Mouse (Mus musculus): ENCODE data around the gene Trem3.

The Trem3 gene

GRCm38 (mm10) chr17:48247221-48247928, at the start of gene Trem3:
Gene Trem3 (plus strand): TSS chr17:48247777.
- DNase-seq, result no peak

- DNase-seq, result no peak
Observed at GRCm38 (mm10) chr17:48203086-48203485, 44.5 kb upstream of the Trem3 start.

- no peak for DNase-seq
Observed at GRCm38 (mm10) chr17:48212596-48212995, 35.0 kb upstream of the Trem3 start.

- DNase-seq, result no peak
Observed at GRCm38 (mm10) chr17:48213511-48213910, 34.1 kb upstream of the Trem3 start.

- no peak for DNase-seq
Observed at GRCm38 (mm10) chr17:48215429-48215828, 32.1 kb upstream of the Trem3 start.

GRCm38 (mm10) chr17:48230680-48231079, 16.9 kb upstream of the Trem3 start:
- no peak for DNase-seq

GRCm38 (mm10) chr17:48232518-48232917, 15.1 kb upstream of the Trem3 start, which contains the start of gene Trem1:
Gene Trem1 (plus strand): TSS chr17:48232768.
- no peak for DNase-seq

GRCm38 (mm10) chr17:48233789-48234188, 13.8 kb upstream of the Trem3 start:
- no peak for DNase-seq

GRCm38 (mm10) chr17:48234550-48234949, 13.0 kb upstream of the Trem3 start:
- DNase-seq, result no peak

- DNase-seq, result no peak
Observed at GRCm38 (mm10) chr17:48235773-48236370, 11.7 kb upstream of the Trem3 start.

- DNase-seq, result no peak
Observed at GRCm38 (mm10) chr17:48237621-48238020, 10.0 kb upstream of the Trem3 start.

- no peak for DNase-seq
Observed at GRCm38 (mm10) chr17:48249039-48249438, 1.5 kb downstream of the Trem3 start.

GRCm38 (mm10) chr17:48249501-48249900, 1.9 kb downstream of the Trem3 start:
- no peak for DNase-seq

GRCm38 (mm10) chr17:48250631-48251030, 3.1 kb downstream of the Trem3 start:
- DNase-seq, result no peak

GRCm38 (mm10) chr17:48256575-48256974, 9.0 kb downstream of the Trem3 start:
- no peak for DNase-seq

- no peak for DNase-seq
Observed at GRCm38 (mm10) chr17:48261868-48262267, 14.3 kb downstream of the Trem3 start.

- no peak for DNase-seq
Observed at GRCm38 (mm10) chr17:48263741-48264362, 16.3 kb downstream of the Trem3 start, which contains the start of gene Treml4. Gene Treml4 (plus strand): TSS chr17:48264295.

- no peak for DNase-seq
Observed at GRCm38 (mm10) chr17:48264662-48265061, 17.1 kb downstream of the Trem3 start.

GRCm38 (mm10) chr17:48266138-48266537, 18.6 kb downstream of the Trem3 start:
- DNase-seq, result no peak

- no peak for DNase-seq
Observed at GRCm38 (mm10) chr17:48266610-48267304, 19.2 kb downstream of the Trem3 start.

GRCm38 (mm10) chr17:48267591-48267990, 20.0 kb downstream of the Trem3 start:
- no peak for DNase-seq

- DNase-seq, result no peak
Observed at GRCm38 (mm10) chr17:48268276-48268675, 20.7 kb downstream of the Trem3 start.

GRCm38 (mm10) chr17:48269833-48270232, 22.3 kb downstream of the Trem3 start:
- DNase-seq, result no peak

Measured in thymus, postnatal 36 days (tissue).